Mouse (Mus musculus): ENCODE results near the gene Mdm4. TPM values are rescaled to one million over a fixed set of nuclear protein-coding genes. Genes with fewer than 3 reads are reported as not detected.

Gene Mdm4
- polyA plus RNA-seq, 1 experiment from 2014 or later, result 35.9 TPM

- ATAC-seq (ENCODE audit: low FRiP score, low read depth), result no peak
- WGBS, result 89% methylated on average over 7 of the region's 7 CpGs
- no peaks in the 10 kb centered on the region for H3K9me3 ChIP-seq
Measured at GRCm38 (mm10) chr1:132925270-132925669, 105.1 kb downstream of the Mdm4 start.

DNA sequence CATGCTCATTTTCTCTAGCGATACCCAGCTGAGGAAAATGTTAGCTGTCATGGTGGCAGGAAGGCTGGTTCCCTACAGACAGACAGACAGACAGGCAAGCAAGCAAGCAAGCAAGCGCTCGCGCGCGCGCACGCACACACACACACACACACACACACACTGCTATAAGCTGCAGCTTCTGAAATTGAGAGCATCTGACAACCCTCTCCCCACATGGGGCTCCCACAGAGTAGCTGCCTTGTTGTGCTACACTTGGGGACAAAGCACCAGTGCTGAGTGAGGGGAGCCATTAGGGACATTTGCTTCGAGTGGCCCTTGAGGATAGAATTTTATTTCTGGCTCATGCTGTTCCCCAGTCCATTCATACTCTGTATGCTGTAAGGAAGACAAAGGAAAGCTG is 108.1 kb downstream of the Mdm4 start:
- Histone ChIP-seq H3K9ac (peak overlapping the region; percentile 8; the same call in 1 of the 2 replicates), H3K4me1 (replicated peaks) (peaks cover 51% of the 10 kb centered on the region), H3K27me3 (no peaks in the 10 kb centered on the region), H3K4me3 (no peak overlapping the region), H3K4me2 (no peak overlapping the region), H3K27ac (replicated peaks) (peak overlapping the region; percentile 78; the same call in 1 of the 2 replicates), H3K9me3 (no peaks in the 10 kb centered on the region), H3K36me3 (no peaks in the 10 kb centered on the region)
- no peak for ATAC-seq (ENCODE audit: low FRiP score, low read depth)
- 62% methylated on average over 9 of the region's 9 CpGs for WGBS

More at GRCm38 (mm10) chr1:132925270-132925669, 105.1 kb downstream of the Mdm4 start:
- Histone ChIP-seq H3K4me3 (no peak overlapping the region), H3K36me3 (no peaks in the 10 kb centered on the region), H3K27ac (replicated peaks) (no peak overlapping the region), H3K9ac (no peak overlapping the region), H3K4me2 (no peak overlapping the region), H3K27me3 (no peaks in the 10 kb centered on the region), H3K4me1 (replicated peaks) (peaks cover 34% of the 10 kb centered on the region)

- ATAC-seq (ENCODE audit: low FRiP score, low read depth), result peak; percentile 73
- Histone ChIP-seq H3K4me2 (peak overlapping the region; percentile 23), H3K27me3 (no peaks in the 10 kb centered on the region), H3K4me3 (no peak overlapping the region), H3K9me3 (no peaks in the 10 kb centered on the region), H3K9ac (no peak overlapping the region), H3K4me1 (replicated peaks) (peaks cover 61% of the 10 kb centered on the region), H3K27ac (replicated peaks) (peak overlapping the region; percentile 78), H3K36me3 (no peaks in the 10 kb centered on the region)
- 2% methylated on average over 13 of the region's 13 CpGs for WGBS
Measured at GRCm38 (mm10) chr1:132921071-132921470, 109.3 kb downstream of the Mdm4 start.

DNA sequence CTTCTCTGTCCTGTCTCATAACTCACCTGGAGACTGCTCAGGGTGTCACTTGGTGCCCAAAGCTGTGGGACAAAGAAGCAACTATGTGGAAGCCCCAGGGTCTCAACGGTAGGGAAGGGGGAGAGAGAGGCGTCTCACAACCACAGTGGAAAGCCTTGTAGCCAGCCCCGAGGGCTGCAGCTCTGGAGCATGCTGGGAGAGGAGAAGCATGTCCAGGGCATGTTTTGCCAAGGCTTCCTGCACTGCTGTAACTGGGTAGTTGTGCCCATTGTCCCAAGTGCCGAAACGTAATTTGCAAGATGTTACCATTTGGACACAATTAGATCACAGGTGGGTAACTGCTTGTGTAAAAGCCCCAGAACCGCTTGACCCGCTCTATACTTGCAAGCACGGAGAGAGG is 111.1 kb downstream of the Mdm4 start:
- no peak overlapping the region for H3K27ac ChIP-seq (replicated peaks)

GRCm38 (mm10) chr1:132918117-132918680 is 112.2 kb downstream of the Mdm4 start:
- ATAC-seq (ENCODE audit: low FRiP score, low read depth), result no peak
- Histone ChIP-seq H3K4me1 (replicated peaks) (peaks cover 69% of the 10 kb centered on the region), H3K9ac (0 out of 2 replicates have a peak overlapping the region, but pooled peaks have one; percentile 2), H3K4me2 (no peak overlapping the region), H3K9me3 (no peaks in the 10 kb centered on the region), H3K27ac (replicated peaks) (peak overlapping the region; percentile 71), H3K4me3 (no peak overlapping the region), H3K36me3 (no peaks in the 10 kb centered on the region), H3K27me3 (no peaks in the 10 kb centered on the region)
- WGBS, result 20% methylated on average over 10 of the region's 10 CpGs

More for the DNA sequence above, 111.1 kb downstream of the Mdm4 start:
- no peaks in the 10 kb centered on the region for H3K27me3 ChIP-seq
- H3K9ac ChIP-seq, result no peak overlapping the region
- H3K9me3 ChIP-seq, result no peaks in the 10 kb centered on the region
- peaks cover 69% of the 10 kb centered on the region for H3K4me1 ChIP-seq (replicated peaks)
- H3K4me3 ChIP-seq, result no peak overlapping the region
- no peaks in the 10 kb centered on the region for H3K36me3 ChIP-seq
- no peak for ATAC-seq (ENCODE audit: low FRiP score, low read depth)
- 77% methylated on average over 8 of the region's 8 CpGs for WGBS
- H3K4me2 ChIP-seq, result no peak overlapping the region

DNA sequence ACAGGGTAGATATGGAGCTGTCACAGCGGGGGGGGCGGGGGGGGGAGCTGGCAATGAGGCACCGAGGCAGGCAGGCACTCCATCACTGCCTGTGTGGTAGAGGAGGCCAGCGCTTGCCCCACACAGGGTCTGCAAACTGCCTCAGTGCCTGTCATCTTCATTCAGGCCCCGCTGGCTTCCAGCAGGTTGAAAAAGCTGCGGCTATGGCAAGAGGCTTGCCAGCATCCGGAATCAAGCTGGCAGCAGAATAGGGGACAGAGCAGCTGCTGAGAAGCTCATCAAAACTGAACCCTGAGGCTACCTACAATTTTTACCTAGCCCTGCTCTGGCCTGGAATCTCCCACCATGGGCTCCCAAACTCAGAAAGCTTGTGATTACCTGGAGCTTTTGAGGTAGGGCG is 112.8 kb downstream of the Mdm4 start:
- Histone ChIP-seq H3K4me3 (no peak overlapping the region), H3K36me3 (no peaks in the 10 kb centered on the region), H3K27me3 (no peaks in the 10 kb centered on the region), H3K27ac (replicated peaks) (peak overlapping the region; percentile 71), H3K9ac (0 out of 2 replicates have a peak overlapping the region, but pooled peaks have one; percentile 2), H3K4me1 (replicated peaks) (peaks cover 66% of the 10 kb centered on the region), H3K9me3 (no peaks in the 10 kb centered on the region), H3K4me2 (no peak overlapping the region)
- 5% methylated on average over 8 of the region's 8 CpGs for WGBS
- peak; percentile 35; the same call in 1 of the 2 replicates for ATAC-seq (ENCODE audit: low FRiP score, low read depth)

DNA sequence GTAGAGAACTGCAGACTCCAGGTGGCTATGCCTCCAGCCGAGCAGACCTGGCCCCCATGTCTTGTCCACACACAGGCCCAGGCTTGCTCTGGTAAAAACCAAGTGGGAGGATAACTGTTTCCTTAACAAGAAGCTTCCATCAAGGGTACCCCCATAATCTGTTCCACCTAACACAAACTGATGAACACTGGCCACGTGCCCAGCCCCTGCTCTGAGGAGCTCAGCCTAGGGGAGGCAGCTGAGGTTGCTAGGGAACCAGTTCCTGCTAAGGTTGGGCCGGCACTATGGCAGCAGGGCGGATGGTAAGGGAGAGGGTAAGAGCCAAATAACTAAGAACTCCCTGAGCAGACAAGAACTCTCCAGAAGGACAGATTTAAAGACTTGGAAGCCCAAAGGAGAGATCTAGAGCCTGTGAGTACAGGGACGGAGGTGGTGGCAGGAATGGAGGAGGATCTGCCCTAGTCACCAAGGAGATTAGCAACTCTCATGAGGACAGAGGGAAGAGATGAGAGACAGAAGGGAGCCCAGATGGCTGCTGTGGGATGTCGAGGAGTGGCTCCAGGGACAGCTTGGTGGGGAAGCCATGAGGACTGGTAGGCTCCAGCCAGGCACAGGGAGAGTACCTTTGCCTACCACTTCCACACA is 114.4 kb downstream of the Mdm4 start:
- Histone ChIP-seq H3K27ac (replicated peaks) (0 out of 2 replicates have a peak overlapping the region, but pooled peaks have one; percentile 42), H3K4me2 (no peak overlapping the region), H3K9ac (no peak overlapping the region), H3K4me1 (replicated peaks) (peaks cover 53% of the 10 kb centered on the region), H3K27me3 (no peaks in the 10 kb centered on the region), H3K36me3 (no peaks in the 10 kb centered on the region), H3K9me3 (no peaks in the 10 kb centered on the region), H3K4me3 (no peak overlapping the region)
- 42% methylated on average over 6 of the region's 6 CpGs for WGBS
- ATAC-seq (ENCODE audit: low FRiP score, low read depth), result 0 out of 2 replicates have a peak, but pooled peaks have one; percentile 35

- peak overlapping the region; percentile 59; the same call in 1 of the 2 replicates for H3K27ac ChIP-seq (replicated peaks)
- no peaks in the 10 kb centered on the region for H3K9me3 ChIP-seq
- H3K27me3 ChIP-seq, result no peaks in the 10 kb centered on the region
- H3K36me3 ChIP-seq, result no peaks in the 10 kb centered on the region
- no peak overlapping the region for H3K9ac ChIP-seq
- WGBS, result 40% methylated on average over 11 of the region's 11 CpGs
- H3K4me2 ChIP-seq, result no peak overlapping the region
- no peak overlapping the region for H3K4me3 ChIP-seq
- peaks cover 14% of the 10 kb centered on the region for H3K4me1 ChIP-seq (replicated peaks)
- no peak for ATAC-seq (ENCODE audit: low FRiP score, low read depth)
Measured at GRCm38 (mm10) chr1:132910414-132911041, 119.8 kb downstream of the Mdm4 start.

DNA sequence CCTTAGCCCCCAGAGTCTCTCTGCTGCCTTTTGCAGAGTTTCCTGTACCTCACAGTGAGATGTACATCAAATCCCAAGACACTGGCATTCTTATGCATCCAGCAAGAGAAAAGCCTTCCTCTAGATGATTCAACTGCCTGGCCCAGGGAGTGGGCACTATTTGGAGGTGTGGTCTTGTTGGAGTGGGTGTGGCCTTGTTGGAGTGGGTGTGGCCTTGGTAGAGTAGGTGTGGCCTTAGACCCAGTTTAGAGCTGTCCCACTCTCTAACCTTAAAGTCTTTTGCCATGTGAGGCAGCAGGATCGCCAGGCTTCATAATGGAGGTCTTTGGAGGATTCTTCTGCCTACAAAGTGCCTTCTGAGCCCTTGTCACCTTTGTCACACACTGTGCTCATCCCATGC is 120.4 kb downstream of the Mdm4 start:
- no peaks in the 10 kb centered on the region for H3K9me3 ChIP-seq
- WGBS, result 80% methylated on average over 1 of the region's 1 CpGs
- no peaks in the 10 kb centered on the region for H3K36me3 ChIP-seq
- no peak overlapping the region for H3K9ac ChIP-seq
- ATAC-seq (ENCODE audit: low FRiP score, low read depth), result no peak
- no peak overlapping the region for H3K4me2 ChIP-seq
- H3K4me3 ChIP-seq, result no peak overlapping the region
- no peak overlapping the region for H3K27ac ChIP-seq (replicated peaks)
- H3K4me1 ChIP-seq (replicated peaks), result peaks cover 12% of the 10 kb centered on the region
- no peaks in the 10 kb centered on the region for H3K27me3 ChIP-seq

Small RNA genes within 50 kb of the gene (microRNA-seq; reads per million reads assigned to microRNA genes)
- not detected for gene Gm44300

Other genes starting within 250 kb of the Mdm4 start
- gene Lrrn2, start 150.3 kb downstream of the Mdm4 start, polyA plus RNA-seq (2015; fragmentation: Nextera tagmentation; extraction: Ambion mirVana), result 49.3 and 58.4 TPM in 2 replicates
- gene Pik3c2b, start 15.1 kb upstream of the Mdm4 start, polyA plus RNA-seq (2015; fragmentation: Nextera tagmentation; extraction: Ambion mirVana), result 12.2 and 13.3 TPM in 2 replicates
- gene Ppp1r15b, start 100.6 kb upstream of the Mdm4 start, polyA plus RNA-seq (2015; fragmentation: Nextera tagmentation; extraction: Ambion mirVana), result 26.7 and 28.0 TPM in 2 replicates
- 17.2 and 19.9 TPM in 2 replicates for gene Plekha6, start 133.6 kb upstream of the Mdm4 start, polyA plus RNA-seq (2015; fragmentation: Nextera tagmentation; extraction: Ambion mirVana)